Mouse (Mus musculus) intestine, postnatal 0 days (tissue): ENCODE results near the gene Ap2a1. TPM values are rescaled to one million over a fixed set of nuclear protein-coding genes. Genes with fewer than 3 reads are reported as not detected.
A peak's percentile ranks its signal among the peaks of the same experiment; 100 is the strongest.

Source experiments
- ATAC-seq: fragments of 200-750 bp; cut with Nextera tagmentation; 2 replicates; pipeline ENCODE4 v1.8.0; 2017; ENCODE audit warnings: mild to moderate bottlenecking, moderate TSS enrichment, moderate library complexity
- H3K27ac ChIP-seq: fragments of 300-500 bp; sonication (generic); 2 replicates; pipeline ENCODE4 v1.5.1; 2014; ENCODE audit warnings: mild to moderate bottlenecking, low read depth, low read length, moderate library complexity
- H3K27me3 ChIP-seq: fragments of 300-500 bp; sonication (generic); replicated peaks from 2 replicates; pipeline ENCODE4 v1.6.1; 2014; ENCODE audit warnings: low read length, mixed read lengths; ENCODE audit not compliant: control insufficient read depth, insufficient read depth
- H3K36me3 ChIP-seq: fragments of 300-500 bp; sonication (generic); 2 replicates; pipeline ENCODE4 v1.6.1; 2014; ENCODE audit warnings: mild to moderate bottlenecking, moderate library complexity; ENCODE audit not compliant: control insufficient read depth, insufficient read depth
- H3K4me1 ChIP-seq: fragments of 300-500 bp; sonication (generic); replicated peaks from 2 replicates; pipeline ENCODE4 v1.6.1; 2014; ENCODE audit warnings: antibody characterized with exemption, low read length, mixed read lengths; ENCODE audit not compliant: control insufficient read depth, insufficient read depth
- H3K4me2 ChIP-seq: fragments of 300-500 bp; sonication (generic); replicated peaks from 2 replicates; pipeline ENCODE4 v1.6.1; 2014; ENCODE audit warnings: low read depth, mild to moderate bottlenecking, moderate library complexity
- H3K4me3 ChIP-seq: fragments of 300-500 bp; sonication (generic); 2 replicates; pipeline ENCODE4 v1.5.1; 2014; ENCODE audit warnings: low read depth, low read length
- H3K9ac ChIP-seq: fragments of 300-500 bp; sonication (generic); 2 replicates; pipeline ENCODE4 v1.6.1; 2014; ENCODE audit warnings: mild to moderate bottlenecking, low read depth, low read length
- H3K9me3 ChIP-seq: fragments of 300-500 bp; sonication (generic); 2 replicates; pipeline ENCODE4 v1.6.1; 2016; ENCODE audit warnings: mixed run types; ENCODE audit not compliant: control insufficient read depth
- CTCF ChIP-seq: sonication (generic); IDR thresholded peaks from 2 replicates; pipeline ENCODE4 v1.5.1; 2016; ENCODE audit warnings: low read depth, mild to moderate bottlenecking, control low read depth, antibody characterized with exemption, moderate library complexity
- whole genome bisulfite sequencing: fragments of 180-500 bp; shearing (Covaris S2); extraction: QIAGEN DNeasy Blood & Tissue Kit; methylation state at CpG from one replicate; pipeline ENCODE4 v1.1.7; 2014; 5-methylcytosine and 5-hydroxymethylcytosine counted together
- polyA plus RNA-seq: library from polyadenylated mRNA; unstranded; fragments of >200 nt; fragmentation: Nextera tagmentation; extraction: Ambion mirVana; gene quantifications from 2 replicates; pipeline ENCODE4 v1.2.1, GENCODE M21; 2015

Ap2a1 gene
- polyA plus RNA-seq, 1 experiment from 2014 or later: 44.1 TPM

DNA sequence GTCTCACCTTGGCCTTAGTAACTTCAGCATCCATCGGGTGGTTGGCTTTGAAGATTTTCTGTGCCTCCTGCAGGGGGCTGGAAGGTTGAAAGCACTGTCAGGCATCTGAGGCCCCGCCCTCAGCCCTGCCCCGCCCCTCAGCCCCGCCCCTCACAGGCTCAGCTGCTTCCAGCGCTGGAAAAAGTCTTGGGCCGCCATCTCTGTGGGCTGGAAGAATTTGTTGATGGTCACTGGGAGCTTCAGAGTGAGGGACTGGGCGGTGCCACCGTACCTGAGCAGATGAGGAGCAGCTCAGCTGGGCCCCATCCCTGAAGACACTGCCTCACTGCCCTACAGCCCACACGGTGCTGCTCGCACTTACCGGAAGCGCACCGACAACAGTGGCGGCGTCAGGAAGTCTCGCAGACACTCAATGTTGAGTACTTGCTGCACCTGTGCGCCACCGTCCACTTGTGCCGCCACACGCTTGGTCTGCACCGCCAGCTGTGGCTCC, 28.0 kb downstream of the Ap2a1 start:
- peak; percentile 48 for ATAC-seq
- no peaks in the 10 kb centered on the region for H3K27me3 ChIP-seq
- H3K9ac ChIP-seq: no peak overlapping the region
- WGBS: 11% methylated on average over 21 of the region's 21 CpGs
- no peaks in the 10 kb centered on the region for H3K4me1 ChIP-seq
- H3K27ac ChIP-seq: peak overlapping the region; percentile 54
- peak; percentile 58 for TF ChIP-seq CTCF
- H3K4me2 ChIP-seq: peak overlapping the region; percentile 65
- H3K9me3 ChIP-seq: no peaks in the 10 kb centered on the region
- peaks cover 50% of the 10 kb centered on the region for H3K36me3 ChIP-seq
- peak overlapping the region; percentile 30 for H3K4me3 ChIP-seq

DNA sequence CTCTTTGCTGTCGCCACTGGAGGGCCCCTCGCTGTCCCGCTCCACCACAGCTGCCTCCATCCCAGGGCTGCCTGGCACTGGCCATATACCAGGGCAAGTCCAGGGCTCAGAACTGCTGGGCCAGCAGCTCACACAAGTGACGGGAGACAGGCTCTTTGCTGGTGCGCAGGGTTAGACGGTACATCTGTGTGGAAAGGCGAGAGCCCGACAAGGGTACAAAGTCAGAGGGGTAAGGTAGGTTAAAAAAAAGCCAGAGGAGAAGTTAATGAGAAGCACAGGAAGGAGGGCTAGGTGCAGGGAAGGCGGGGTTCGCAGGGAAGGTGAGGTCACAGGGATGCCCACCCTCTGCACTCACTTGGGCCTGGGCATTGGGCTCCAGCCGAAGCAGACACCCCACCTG, 28.7 kb downstream of the Ap2a1 start:
- Histone ChIP-seq H3K4me3 (no peak overlapping the region), H3K9me3 (no peaks in the 10 kb centered on the region), H3K27ac (no peak overlapping the region), H3K4me1 (no peaks in the 10 kb centered on the region), H3K4me2 (no peak overlapping the region), H3K36me3 (peaks cover 43% of the 10 kb centered on the region), H3K9ac (no peak overlapping the region), H3K27me3 (no peaks in the 10 kb centered on the region)
- ATAC-seq: no peak
- WGBS: 88% methylated on average over 11 of the region's 11 CpGs
- no peak for TF ChIP-seq CTCF

DNA sequence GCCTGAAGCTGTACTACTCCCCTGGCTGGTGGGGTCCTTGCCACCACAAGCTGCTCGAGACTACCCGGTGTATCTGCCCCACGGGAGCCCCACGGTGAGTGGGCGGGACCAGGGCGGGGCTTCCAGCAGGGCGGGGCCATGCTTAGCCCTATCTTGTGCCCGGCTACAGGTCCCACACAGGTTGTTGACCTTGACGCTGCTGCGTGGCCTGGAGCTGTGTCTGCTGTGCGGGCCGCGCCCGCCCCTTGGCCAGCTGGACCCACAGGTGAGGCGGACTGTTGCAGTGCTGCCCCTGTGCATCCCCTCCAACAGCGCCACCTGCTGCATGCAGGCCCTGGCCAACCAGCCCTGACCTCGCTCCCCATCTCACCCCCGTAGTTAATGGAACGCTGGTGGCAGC, 30.7 kb downstream of the Ap2a1 start:
- Histone ChIP-seq H3K4me3 (no peak overlapping the region), H3K9ac (no peak overlapping the region), H3K9me3 (no peaks in the 10 kb centered on the region), H3K4me1 (no peaks in the 10 kb centered on the region), H3K27me3 (no peaks in the 10 kb centered on the region), H3K36me3 (peaks cover 23% of the 10 kb centered on the region), H3K27ac (no peak overlapping the region), H3K4me2 (peak overlapping the region; percentile 51)
- TF ChIP-seq CTCF: peak; percentile 72
- WGBS: 27% methylated on average over 19 of the region's 19 CpGs
- peak; percentile 29; the same call in 1 of the 2 replicates for ATAC-seq

DNA sequence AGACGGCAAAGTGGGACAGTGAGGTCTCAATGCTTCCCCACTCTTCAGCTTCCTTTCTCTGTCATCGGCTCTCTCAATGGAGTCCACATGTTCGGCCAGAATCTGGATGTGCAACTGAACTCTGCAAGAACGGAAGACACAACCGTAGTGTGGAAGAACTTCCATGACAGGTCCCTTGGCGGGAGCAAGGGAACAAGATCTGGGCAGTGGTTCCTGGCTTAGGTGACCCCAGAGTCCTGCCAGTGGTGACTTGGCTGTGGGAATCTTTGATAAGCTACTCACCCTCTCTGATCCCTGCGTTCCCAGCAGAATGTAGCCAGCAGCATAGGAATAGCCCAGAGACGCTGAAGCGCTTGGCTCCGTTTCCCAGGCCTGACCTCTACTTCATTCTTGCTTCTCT, 32.8 kb downstream of the Ap2a1 start:
- peak overlapping the region; percentile 49 for H3K4me3 ChIP-seq
- no peaks in the 10 kb centered on the region for H3K27me3 ChIP-seq
- ATAC-seq: no peak
- H3K4me2 ChIP-seq: peak overlapping the region; percentile 86
- H3K36me3 ChIP-seq: peaks cover 17% of the 10 kb centered on the region
- H3K4me1 ChIP-seq: no peaks in the 10 kb centered on the region
- H3K9ac ChIP-seq: peak overlapping the region; percentile 61
- WGBS: 38% methylated on average over 10 of the region's 10 CpGs
- no peaks in the 10 kb centered on the region for H3K9me3 ChIP-seq
- H3K27ac ChIP-seq: 0 out of 2 replicates have a peak overlapping the region, but pooled peaks have one; percentile 16
- no peak for TF ChIP-seq CTCF

DNA sequence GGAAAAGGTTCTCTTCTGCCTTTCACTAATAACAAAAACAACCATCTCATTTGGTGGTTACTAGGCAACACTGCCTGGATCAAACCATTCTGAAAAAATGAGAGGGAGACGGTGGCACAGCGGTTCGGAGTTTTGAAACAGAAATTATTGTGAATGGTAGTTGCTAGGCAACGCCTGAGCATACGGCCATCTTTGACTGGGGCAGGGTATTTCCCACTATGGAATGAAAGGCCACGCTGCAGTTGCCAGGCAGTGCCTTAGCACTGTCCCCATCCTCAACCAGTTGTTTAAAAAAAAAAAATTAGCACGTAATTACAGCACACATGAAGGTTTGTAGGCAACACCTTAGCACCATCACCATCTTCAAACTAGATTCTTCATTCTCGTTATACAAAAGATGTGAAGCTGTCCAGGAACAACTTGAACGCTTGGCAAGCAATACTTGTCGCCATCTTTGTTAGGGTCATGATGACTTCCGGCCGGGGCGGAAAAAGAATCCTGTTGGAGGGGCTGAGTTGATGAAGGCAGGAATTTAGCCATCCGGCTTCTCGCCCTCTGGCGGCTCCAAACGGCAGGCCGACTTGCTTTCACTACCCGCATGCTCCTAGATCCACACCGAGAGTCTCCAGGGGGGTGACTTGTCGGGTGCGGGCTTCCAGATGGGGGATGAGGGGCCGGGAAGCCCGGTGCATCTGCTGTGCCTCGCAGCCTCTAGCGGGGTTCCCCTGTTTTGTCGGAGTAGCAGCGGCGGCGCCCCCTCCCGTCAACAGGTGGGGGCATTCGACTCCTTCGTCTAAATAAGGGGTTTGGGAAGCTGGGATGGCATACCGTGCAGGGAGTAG, 33.5 kb downstream of the Ap2a1 start, which contains the start of gene Fuz:
Gene Fuz, plus strand, starts transcription at position 487 of the 842 bp plus-strand sequence.
- peak within 1 kb of the TSS; percentile 86 for H3K4me2 ChIP-seq
- no peaks in the 10 kb centered on the region for H3K9me3 ChIP-seq
- H3K4me3 ChIP-seq: peak within 1 kb of the TSS; percentile 49
- H3K9ac ChIP-seq: peak within 1 kb of the TSS; percentile 61
- peak; percentile 43 for ATAC-seq
- H3K4me1 ChIP-seq: 0 out of 2 replicates have a peak, but pooled peaks cover under 1% of the 10 kb centered on the region
- no peaks in the 10 kb centered on the region for H3K27me3 ChIP-seq
- H3K36me3 ChIP-seq: peaks cover 14% of the 10 kb centered on the region
- under 1% methylated on average over 34 of the region's 34 CpGs for WGBS
- H3K27ac ChIP-seq: peak within 1 kb of the TSS; percentile 16
- TF ChIP-seq CTCF: peak; percentile 79

DNA sequence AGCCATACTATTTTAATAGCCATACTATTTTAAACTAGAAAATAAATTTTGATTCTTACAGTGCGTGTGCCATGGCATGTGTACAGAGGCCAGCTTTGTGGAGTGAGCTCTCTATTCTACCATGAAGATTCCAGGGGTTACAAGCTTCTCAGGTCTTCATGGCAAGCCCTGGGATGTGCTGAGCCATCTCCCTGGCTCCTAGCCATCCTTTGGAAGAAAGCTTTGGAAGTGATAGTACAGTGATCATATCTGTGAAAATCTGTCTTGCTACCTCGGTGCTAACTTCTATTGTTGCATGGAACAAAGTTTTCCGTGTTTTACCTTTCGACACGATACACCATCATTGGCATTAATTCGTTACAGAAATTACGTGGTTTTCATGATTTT, 34.1 kb downstream of the Ap2a1 start:
- Histone ChIP-seq H3K9me3 (no peaks in the 10 kb centered on the region), H3K27ac (no peak overlapping the region), H3K27me3 (no peaks in the 10 kb centered on the region), H3K4me1 (peaks cover 6% of the 10 kb centered on the region; the same call in 1 of the 2 replicates), H3K4me3 (peak overlapping the region; percentile 49), H3K4me2 (peak overlapping the region; percentile 86), H3K36me3 (peaks cover 9% of the 10 kb centered on the region), H3K9ac (no peak overlapping the region)
- WGBS: 66% methylated on average over 7 of the region's 7 CpGs
- TF ChIP-seq CTCF: no peak
- ATAC-seq: no peak
